16 mouse cellular contexts compared by ENCODE assay signal in genomic region chr19:43792537-43792936, GRCm38 (mm10). TPM values are rescaled to one million over a fixed set of nuclear protein-coding genes. Genes with fewer than 3 reads are reported as not detected.
"Had no signal": no experiment of that assay in that cellular context is flagged by ENCODE, and none has a peak within 500 bp of the region (broad histone marks: within the 10 kb centered on the region; RNA-seq: fewer than 3 reads in every experiment).

No protein-coding gene starts in this region.

- H3K27me3 ChIP-seq: neural tube, embryonic 15.5 days; stomach, embryonic 15.5 days had no signal

- H3K4me2 ChIP-seq: neural tube, embryonic 15.5 days; stomach, embryonic 15.5 days had no signal

- H3K36me3 ChIP-seq: neural tube, embryonic 15.5 days; stomach, embryonic 15.5 days had no signal

- H3K4me3 ChIP-seq: neural tube, embryonic 15.5 days; stomach, embryonic 15.5 days had no signal

- H3K9ac ChIP-seq: neural tube, embryonic 15.5 days; stomach, embryonic 15.5 days had no signal

- DNase-seq: retina, postnatal 1 day; right cerebral cortex, adult 18-20 months; right cerebral cortex, postnatal 14 days; right cerebral cortex, postnatal 25 days; right cerebral cortex, postnatal 4 days; spleen, adult 18-20 months; thymus, adult 18-20 months; thymus, adult 2 months; thymus, postnatal 14 days; thymus, postnatal 25 days; thymus, postnatal 36 days; thymus, postnatal 4 days had no signal

- H3K9me3 ChIP-seq: neural tube, embryonic 15.5 days; stomach, embryonic 15.5 days had no signal

- H3K27ac ChIP-seq: neural tube, embryonic 15.5 days; stomach, embryonic 15.5 days; stomach, postnatal 0 days had no signal

- H3K4me1 ChIP-seq: neural tube, embryonic 15.5 days; stomach, embryonic 15.5 days had no signal

RNA-seq across cellular contexts. Expression of gene Abcc2, which starts 10.5 kb away (rescaled TPM):
- polyA plus RNA-seq: thymus, postnatal 0 days had no signal
